Mouse (Mus musculus) liver, embryonic 14.5 days (tissue): Measurements from ENCODE around the gene Mogat1. TPM values are rescaled to one million over a fixed set of nuclear protein-coding genes. Genes with fewer than 3 reads are reported as not detected.

Experiments used
- ATAC-seq: fragments of 200-750 bp; cut with Nextera tagmentation; 2 replicates; pipeline ENCODE4 v1.8.0; 2017; ENCODE audit warnings: moderate number of reproducible peaks, mild to moderate bottlenecking, moderate library complexity; ENCODE audit not compliant: insufficient read depth
- DNase-seq, 3 experiments: peaks; one replicate each; pipeline ENCODE4 v3.0.0-alpha.2; 2012 to 2013; ENCODE audit warnings: low read depth in 3 of 3, low spot score in 3 of 3
- H3K27ac ChIP-seq: fragments of 300-500 bp; sonication (generic); 2 replicates; pipeline ENCODE4 v1.5.1; 2014; ENCODE audit warnings: moderate library complexity, mild to moderate bottlenecking, control low read depth, inconsistent platforms
- H3K27me3 ChIP-seq: fragments of 300-500 bp; sonication (generic); 2 replicates; pipeline ENCODE4 v1.6.1; 2014; ENCODE audit warnings: mild to moderate bottlenecking, low read length, moderate library complexity; ENCODE audit not compliant: control insufficient read depth, insufficient read depth
- H3K36me3 ChIP-seq: fragments of 300-500 bp; sonication (generic); replicated peaks from 2 replicates; pipeline ENCODE4 v1.6.1; 2014; ENCODE audit warnings: low read depth; ENCODE audit not compliant: control insufficient read depth, insufficient read depth
- H3K4me1 ChIP-seq, 2 experiments: fragments of 200-500 bp in 1 of 2; fragments of 300-500 bp in 1 of 2; sonication (generic) in 1 of 2; replicated peaks; 2 replicates each; pipeline ENCODE4 v1.6.1; 2012 to 2014; ENCODE audit warnings: antibody characterized with exemption in 1 of 2, inconsistent platforms in 1 of 2, low read length in 1 of 2; ENCODE audit not compliant: control insufficient read depth in 2 of 2, insufficient read depth in 2 of 2
- H3K4me2 ChIP-seq: fragments of 300-500 bp; sonication (generic); 2 replicates; pipeline ENCODE4 v1.6.1; 2014; ENCODE audit warnings: low read depth, mild to moderate bottlenecking, control low read depth, moderate library complexity
- H3K4me3 ChIP-seq, 2 experiments: fragments of 200-500 bp in 1 of 2; fragments of 300-500 bp in 1 of 2; sonication (generic) in 1 of 2; 2 replicates each; pipeline ENCODE4 v1.5.1; 2012 to 2014; ENCODE audit warnings: low read depth in 2 of 2, low read length in 2 of 2, mild to moderate bottlenecking in 2 of 2, control low read depth in 1 of 2, inconsistent platforms in 1 of 2, moderate library complexity in 1 of 2; ENCODE audit not compliant: insufficient read depth in 1 of 2
- H3K9ac ChIP-seq: fragments of 300-500 bp; sonication (generic); replicated peaks from 2 replicates; pipeline ENCODE4 v1.6.1; 2014; ENCODE audit warnings: mild to moderate bottlenecking, control low read depth, moderate library complexity
- H3K9me3 ChIP-seq: fragments of 300-500 bp; sonication (generic); 2 replicates; pipeline ENCODE4 v1.6.1; 2016; ENCODE audit warnings: low read length, mixed read lengths; ENCODE audit not compliant: control insufficient read depth
- CTCF ChIP-seq: IDR thresholded peaks from 2 replicates; pipeline ENCODE4 v1.5.1; 2016; ENCODE audit warnings: antibody characterized with exemption, low read depth, control low read depth
- EP300 ChIP-seq: IDR thresholded peaks from 2 replicates; pipeline ENCODE4 v1.6.1; 2016; ENCODE audit warnings: antibody characterized with exemption, low read depth
- WGBS: fragments of 180-500 bp; shearing (Covaris S2); extraction: QIAGEN DNeasy Blood & Tissue Kit; methylation state at CpG from one replicate; pipeline ENCODE4 v1.1.7; 2014; ENCODE audit not compliant: insufficient replicate concordance; 5-methylcytosine and 5-hydroxymethylcytosine counted together
- polyA plus RNA-seq, 2 experiments: library from polyadenylated mRNA; depleted of rRNA in 1 of 2; stranded (reverse) in 1 of 2; unstranded in 1 of 2; fragments of >200 nt; fragmentation: Nextera tagmentation in 1 of 2; extraction: Ambion mirVana in 1 of 2; gene quantifications; 2 replicates each; pipeline versions ENCODE4 v1.2.1 to v1.2.3; 2012 to 2014

The Mogat1 gene
- polyA plus RNA-seq, 2 experiments, result 0.08 TPM; not detected in 1

DNA sequence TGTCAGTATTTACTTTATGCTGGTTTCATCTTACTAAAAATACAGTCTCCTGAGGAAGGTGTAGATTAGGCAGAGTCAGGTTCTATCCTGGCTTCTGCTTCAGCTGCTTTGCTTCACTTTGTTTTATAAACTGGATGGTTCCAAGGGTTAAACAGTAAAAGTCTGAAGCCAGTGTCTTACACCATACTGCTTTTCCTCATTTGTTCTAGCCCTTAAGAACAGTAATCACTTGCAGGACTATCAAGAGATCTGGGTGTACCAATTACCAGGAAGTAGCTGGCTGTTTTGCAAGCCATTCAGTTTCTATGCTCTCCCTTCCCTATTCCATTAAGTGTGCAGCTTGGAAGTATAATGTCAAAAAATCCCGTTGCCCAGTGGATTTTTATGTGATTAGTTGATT lies 3.7 kb upstream of the Mogat1 start:
- no peak overlapping the region for H3K4me3 ChIP-seq
- H3K4me2 ChIP-seq, result no peak overlapping the region
- no peaks in the 10 kb centered on the region for H3K36me3 ChIP-seq
- 21% methylated on average over 1 of the region's 1 CpGs for WGBS
- no peaks in the 10 kb centered on the region for H3K4me1 ChIP-seq
- no peak overlapping the region for H3K27ac ChIP-seq
- no peaks in the 10 kb centered on the region; the same call in 1 of the 2 replicates for H3K9me3 ChIP-seq
- no peak for TF ChIP-seq CTCF
- no peak for TF ChIP-seq EP300
- no peak overlapping the region for H3K9ac ChIP-seq
- H3K27me3 ChIP-seq, result peaks cover 4% of the 10 kb centered on the region; the same call in 1 of the 2 replicates
- ATAC-seq (no peak), DNase-seq (no peak)

DNA sequence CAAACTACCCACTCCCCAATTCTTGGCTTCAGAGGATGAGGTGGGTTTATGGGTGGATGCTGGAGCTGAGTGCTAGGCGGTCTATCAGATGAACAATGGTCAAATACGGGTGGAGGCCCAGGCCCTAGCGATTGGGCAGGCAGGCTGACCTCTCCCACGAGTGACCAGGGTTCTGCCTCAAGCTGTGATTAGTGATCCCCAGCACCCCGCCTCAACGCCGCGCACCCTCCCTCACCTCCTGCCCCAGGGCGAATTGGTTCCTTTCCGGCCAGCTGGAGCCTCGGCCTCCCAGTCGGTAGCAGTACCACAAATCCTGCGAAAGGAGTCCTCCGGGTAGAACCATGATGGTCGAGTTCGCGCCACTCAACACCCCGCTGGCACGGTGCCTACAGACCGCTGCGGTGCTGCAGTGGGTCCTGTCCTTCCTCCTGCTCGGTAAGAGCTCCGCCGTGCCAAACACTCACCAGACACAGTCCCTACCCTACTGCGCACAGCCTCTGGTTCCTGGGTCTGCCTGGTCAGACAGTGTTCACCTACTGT lies 900 bp downstream of the Mogat1 start, which contains the start of gene BC035947:
Gene BC035947, minus strand, starts transcription at position 538 of the 540 bp plus-strand sequence.
- no peak within 1 kb of the TSS for H3K27ac ChIP-seq
- TF ChIP-seq CTCF (no peak), EP300 (no peak)
- peaks cover 4% of the 10 kb centered on the region; the same call in 1 of the 2 replicates for H3K27me3 ChIP-seq
- DNase-seq (no peak), ATAC-seq (no peak)
- H3K4me3 ChIP-seq, result no peak within 1 kb of the TSS
- H3K9me3 ChIP-seq, result no peaks in the 10 kb centered on the region
- WGBS, result 6% methylated on average over 25 of the region's 25 CpGs
- H3K9ac ChIP-seq, result no peak within 1 kb of the TSS
- no peaks in the 10 kb centered on the region for H3K36me3 ChIP-seq
- no peaks in the 10 kb centered on the region for H3K4me1 ChIP-seq
- H3K4me2 ChIP-seq, result no peak within 1 kb of the TSS

DNA sequence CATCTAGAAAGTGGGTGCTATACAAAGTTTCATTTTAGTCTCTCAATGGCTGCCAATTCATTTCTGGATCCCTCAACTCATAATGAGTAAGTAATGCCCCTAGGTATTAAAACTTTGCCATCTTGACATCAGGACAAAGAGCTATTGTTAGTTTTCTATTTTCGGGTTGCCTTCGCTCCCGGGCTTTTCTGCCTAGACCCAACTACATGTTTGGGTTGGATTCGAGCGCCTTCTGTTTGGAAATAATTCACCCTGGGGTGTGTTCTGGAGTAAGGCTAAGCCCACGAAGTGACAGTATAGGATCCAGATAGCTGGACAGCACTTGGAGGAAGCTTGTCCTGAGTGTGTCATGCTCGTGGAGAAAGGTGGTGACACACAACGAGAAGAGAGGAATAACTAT lies 2.0 kb downstream of the Mogat1 start:
- 57% methylated on average over 8 of the region's 8 CpGs for WGBS

DNA sequence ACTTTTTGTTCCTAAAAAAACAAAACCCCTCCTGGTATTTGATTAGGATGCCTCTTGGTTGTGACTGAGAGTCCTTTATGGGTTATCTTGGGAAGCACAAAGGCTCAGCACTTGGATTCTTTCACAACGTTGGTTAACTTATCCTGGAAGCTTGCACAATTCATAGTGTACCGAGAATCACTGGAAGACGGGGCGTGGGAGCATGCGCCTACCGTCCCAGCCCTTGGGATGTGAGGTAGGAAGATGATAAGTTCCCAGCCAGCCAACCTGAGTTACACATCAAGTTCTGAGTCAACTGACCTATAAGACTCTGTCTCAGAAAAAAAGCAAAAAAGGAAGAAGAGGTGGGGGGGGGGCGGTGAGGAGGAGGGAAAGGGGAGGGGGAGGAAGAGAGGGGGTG lies 8.1 kb downstream of the Mogat1 start:
- Histone ChIP-seq H3K27me3 (no peaks in the 10 kb centered on the region), H3K27ac (no peak overlapping the region), H3K4me1 (no peaks in the 10 kb centered on the region), H3K4me2 (no peak overlapping the region), H3K9me3 (no peaks in the 10 kb centered on the region), H3K9ac (no peak overlapping the region), H3K4me3 (no peak overlapping the region), H3K36me3 (no peaks in the 10 kb centered on the region)
- ATAC-seq (no peak), DNase-seq (no peak)
- TF ChIP-seq EP300 (no peak), CTCF (no peak)
- 71% methylated on average over 6 of the region's 7 CpGs for WGBS

More for the DNA sequence above, 2.0 kb downstream of the Mogat1 start:
- no peak for TF ChIP-seq EP300
- TF ChIP-seq CTCF, result no peak
- no peak overlapping the region for H3K4me2 ChIP-seq
- H3K9me3 ChIP-seq, result no peaks in the 10 kb centered on the region
- peaks cover 4% of the 10 kb centered on the region; the same call in 1 of the 2 replicates for H3K27me3 ChIP-seq
- no peak overlapping the region for H3K4me3 ChIP-seq
- H3K9ac ChIP-seq, result no peak overlapping the region
- ATAC-seq (no peak), DNase-seq (no peak)
- no peak overlapping the region for H3K27ac ChIP-seq
- H3K36me3 ChIP-seq, result no peaks in the 10 kb centered on the region
- no peaks in the 10 kb centered on the region for H3K4me1 ChIP-seq

DNA sequence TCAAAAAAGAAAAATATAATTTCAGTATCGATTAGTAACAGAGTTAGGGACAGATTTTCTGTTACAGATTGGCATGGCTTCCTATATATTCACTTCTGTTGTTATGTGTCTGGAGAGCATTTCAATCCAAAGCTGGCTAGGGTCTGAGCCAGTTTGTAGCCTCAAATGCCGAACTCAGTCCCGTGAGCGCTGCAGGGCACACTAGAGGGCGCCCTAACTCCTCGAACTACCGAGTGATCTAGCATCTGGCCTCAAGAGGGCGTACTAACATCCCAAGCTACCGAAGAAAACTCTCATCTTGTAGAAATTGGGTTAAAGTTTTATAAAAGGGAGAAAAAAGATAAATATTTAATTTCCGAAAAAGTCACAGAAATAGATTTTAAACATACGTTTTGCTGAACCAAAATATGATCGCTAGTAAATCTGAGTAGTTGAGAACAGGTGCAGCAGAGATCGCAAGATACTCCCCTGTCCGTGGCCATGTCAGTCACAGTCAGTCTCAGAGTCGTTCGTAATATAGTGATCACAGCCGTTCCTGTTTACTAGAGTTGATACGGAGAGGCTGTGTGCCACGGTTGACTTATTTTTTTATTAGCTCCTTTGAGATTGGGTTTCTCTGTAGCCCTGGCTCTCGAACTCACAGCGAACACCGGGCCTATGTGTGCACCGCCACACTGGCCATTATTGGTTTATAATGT lies 14.5 kb downstream of the Mogat1 start:
- H3K36me3 ChIP-seq, result no peaks in the 10 kb centered on the region
- ATAC-seq (no peak), DNase-seq (peak in 2 of 3 experiments; percentile 15 to 16)
- H3K9me3 ChIP-seq, result no peaks in the 10 kb centered on the region
- 44% methylated on average over 23 of the region's 23 CpGs for WGBS
- no peak overlapping the region for H3K27ac ChIP-seq
- H3K9ac ChIP-seq, result no peak overlapping the region
- no peak overlapping the region for H3K4me3 ChIP-seq
- no peaks in the 10 kb centered on the region for H3K4me1 ChIP-seq
- peak; percentile 90 for TF ChIP-seq CTCF
- no peak for TF ChIP-seq EP300
- no peaks in the 10 kb centered on the region for H3K27me3 ChIP-seq
- H3K4me2 ChIP-seq, result no peak overlapping the region
